Mouse (Mus musculus) layer of hippocampus, postnatal 14 days (tissue): ENCODE measurements around the gene Teddm1a. TPM values are rescaled to one million over a fixed set of nuclear protein-coding genes. Genes with fewer than 3 reads are reported as not detected.

Experiments
- DNase-seq, 2 experiments: peaks; one replicate each; pipeline ENCODE4 v3.0.0; 2021 to 2022; ENCODE audit warnings: low spot score in 2 of 2, mixed read lengths in 1 of 2
- total RNA-seq, 2 experiments: library from RNA; stranded (reverse); gene quantifications; 2 replicates each; pipeline ENCODE4 v1.2.3; 2021

The Teddm1a gene
- total RNA-seq, 2 experiments from 2014 or later: not detected

DNA sequence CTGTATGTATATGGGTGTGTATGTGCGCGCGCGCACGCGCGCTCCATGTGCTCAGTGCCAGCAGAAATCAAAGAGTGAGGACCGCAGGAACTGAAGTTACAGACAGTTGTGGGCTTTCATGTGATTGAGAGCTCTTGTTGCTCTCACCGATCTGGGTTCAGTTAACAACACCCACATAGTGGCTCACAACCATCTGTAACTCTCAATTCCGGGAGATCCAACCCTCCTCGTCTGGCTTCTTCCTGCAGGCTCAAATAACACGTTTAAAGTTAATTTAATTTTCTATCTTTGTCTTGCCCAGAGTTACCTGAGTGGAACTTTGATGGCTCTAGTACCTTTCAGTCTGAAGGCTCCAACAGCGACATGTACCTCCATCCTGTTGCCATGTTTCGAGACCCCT, 12.7 kb downstream of the Teddm1a start:
- DNase-seq: no peak

- DNase-seq: no peak
These were observed 14.3 kb downstream of the Teddm1a start for GRCm38 (mm10) chr1:153905884-153906283.

- no peak for DNase-seq
These were observed 16.7 kb downstream of the Teddm1a start for GRCm38 (mm10) chr1:153908208-153908607.

- no peak for DNase-seq
These were observed 17.2 kb downstream of the Teddm1a start for GRCm38 (mm10) chr1:153908741-153909140.

DNA sequence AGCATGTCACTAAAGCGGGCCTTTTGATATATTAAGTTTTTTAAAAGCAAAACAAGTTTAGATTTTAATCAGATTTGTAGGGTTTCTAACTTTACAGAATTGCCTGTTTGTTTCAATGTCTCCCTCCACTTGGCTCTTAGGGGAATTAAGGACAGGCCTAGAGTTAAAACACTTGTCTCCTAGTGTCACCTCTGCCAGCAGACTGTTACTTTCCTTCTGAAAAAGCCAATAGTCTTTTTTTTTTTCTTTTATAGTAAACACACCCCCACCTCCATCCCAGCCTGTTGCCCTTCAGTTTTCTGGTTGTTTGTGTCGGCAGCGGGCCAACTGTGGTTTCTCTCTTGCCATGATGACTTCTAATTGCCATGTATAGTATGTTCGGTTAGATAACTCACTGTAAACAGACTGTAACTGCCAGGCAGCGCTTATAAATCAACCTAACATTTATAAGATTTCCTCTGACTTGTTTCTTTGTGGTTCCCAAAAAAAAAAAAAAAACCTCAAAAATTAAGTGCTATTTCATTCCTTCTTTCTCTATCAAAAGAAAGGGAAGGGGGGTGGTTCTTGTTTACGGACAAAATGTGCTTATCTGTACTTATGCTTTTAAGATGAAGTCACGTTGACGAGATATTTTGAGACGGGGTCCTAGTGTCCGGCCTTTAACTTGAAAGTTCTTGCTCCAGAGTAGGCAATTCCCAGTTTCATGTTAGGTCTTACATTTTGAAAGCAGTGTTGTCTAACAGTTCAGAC, 17.8 kb downstream of the Teddm1a start:
- DNase-seq: no peak

DNA sequence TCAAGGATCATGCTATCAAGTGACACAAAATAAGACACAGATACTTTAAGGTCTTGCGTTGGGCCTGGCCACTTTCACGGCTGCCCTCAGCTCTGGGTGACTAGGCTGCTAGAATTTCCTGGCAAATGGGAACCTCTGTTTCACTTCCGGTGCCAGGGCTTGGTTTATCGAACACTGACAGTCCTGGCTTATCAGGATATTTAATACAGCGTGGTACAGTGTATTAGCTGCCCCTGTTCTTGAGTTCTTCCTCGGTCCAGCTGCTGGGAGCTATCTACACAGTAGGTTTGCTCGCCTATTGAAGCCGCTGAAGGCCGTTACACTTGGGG, 18.4 kb downstream of the Teddm1a start:
- DNase-seq: no peak

DNA sequence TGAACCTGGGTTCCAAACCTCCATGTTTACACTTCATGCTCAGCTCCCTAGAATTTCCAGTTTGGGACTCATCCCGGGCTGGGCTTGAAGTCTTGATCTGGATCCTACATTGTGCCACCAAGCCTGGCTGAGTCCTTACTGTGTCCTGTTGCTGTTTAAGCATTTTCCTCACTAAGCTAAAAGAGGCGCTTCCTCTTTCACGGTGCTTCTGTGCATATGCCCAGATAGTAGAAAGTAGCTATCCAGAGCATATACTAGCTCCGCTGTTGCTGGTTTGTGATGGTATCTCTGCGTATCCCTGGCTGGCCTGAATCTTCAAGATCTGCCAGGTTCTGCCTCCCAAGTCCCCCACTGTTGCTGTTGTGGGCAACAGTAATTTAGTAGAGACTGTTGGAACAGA, 18.9 kb downstream of the Teddm1a start:
- DNase-seq: no peak

DNA sequence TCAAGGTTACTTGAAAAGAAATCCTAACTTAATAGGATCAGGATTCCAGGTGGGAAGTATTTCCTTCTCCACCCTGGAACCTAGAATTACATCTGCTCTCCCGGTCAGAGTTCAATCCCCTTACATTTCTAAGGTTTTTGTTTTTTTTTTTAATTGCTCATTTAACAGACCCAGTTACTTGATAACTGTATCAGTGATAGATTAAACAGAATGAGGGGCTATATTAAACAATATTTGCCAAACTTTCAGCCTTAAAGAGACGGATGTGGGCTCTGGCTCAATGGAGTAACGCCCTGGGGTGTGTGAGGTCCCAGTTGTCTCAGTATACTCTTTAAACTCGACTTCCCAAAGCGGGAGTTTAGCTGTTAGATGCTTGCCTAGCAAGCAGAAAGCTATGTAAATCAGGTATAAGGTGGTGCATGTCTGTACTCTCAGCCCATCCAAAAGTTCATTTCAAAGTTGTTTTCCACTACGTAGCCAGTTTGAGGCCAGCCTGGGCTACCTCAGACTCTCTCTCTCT, 19.8 kb downstream of the Teddm1a start:
- no peak for DNase-seq

- no peak for DNase-seq
These were observed 22.3 kb downstream of the Teddm1a start for GRCm38 (mm10) chr1:153913869-153914268.

GRCm38 (mm10) chr1:153918521-153919206, 27.1 kb downstream of the Teddm1a start:
- no peak for DNase-seq

DNA sequence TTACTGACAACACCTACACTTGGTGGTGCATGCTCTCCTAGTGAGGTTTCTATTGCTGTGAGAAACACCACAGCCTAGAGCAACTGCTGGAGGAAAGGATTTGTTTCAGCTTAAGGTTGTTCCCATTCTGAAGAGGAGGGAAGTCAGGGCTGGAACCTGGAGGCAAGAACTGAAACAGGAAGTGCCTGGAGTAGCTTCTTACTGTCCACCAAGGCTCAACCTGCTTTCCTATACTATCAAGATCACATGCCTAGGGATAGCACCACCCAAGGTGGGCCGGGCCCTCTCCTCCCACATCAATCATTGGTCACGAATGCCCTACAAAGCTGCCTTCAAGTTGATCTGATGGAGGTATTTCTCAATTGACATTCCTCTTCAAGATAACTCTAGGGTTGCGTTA, 30.1 kb downstream of the Teddm1a start:
- DNase-seq: no peak

DNA sequence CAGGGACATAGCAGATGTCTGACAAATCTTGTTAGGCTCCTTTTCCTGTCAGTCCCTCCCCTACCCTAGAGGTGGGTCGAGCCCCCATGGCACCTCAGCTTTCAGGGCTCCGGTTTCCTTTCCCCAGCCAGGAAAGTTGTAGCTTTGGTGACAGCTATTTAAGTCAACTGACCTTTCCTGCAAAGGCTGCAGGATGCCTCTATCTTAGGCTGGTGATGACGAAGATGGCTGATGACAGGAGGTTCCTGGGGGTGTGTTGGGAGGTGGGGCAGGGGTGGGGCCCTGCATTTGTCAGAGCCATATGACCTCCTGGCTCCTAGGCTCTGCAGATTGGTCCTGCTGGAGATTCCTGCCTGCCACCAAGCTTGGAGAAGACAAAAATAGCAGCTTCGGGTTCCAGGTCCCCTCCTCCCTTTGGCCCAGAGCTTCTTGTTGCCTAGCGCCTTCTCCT, 31.1 kb downstream of the Teddm1a start:
- DNase-seq: no peak

DNA sequence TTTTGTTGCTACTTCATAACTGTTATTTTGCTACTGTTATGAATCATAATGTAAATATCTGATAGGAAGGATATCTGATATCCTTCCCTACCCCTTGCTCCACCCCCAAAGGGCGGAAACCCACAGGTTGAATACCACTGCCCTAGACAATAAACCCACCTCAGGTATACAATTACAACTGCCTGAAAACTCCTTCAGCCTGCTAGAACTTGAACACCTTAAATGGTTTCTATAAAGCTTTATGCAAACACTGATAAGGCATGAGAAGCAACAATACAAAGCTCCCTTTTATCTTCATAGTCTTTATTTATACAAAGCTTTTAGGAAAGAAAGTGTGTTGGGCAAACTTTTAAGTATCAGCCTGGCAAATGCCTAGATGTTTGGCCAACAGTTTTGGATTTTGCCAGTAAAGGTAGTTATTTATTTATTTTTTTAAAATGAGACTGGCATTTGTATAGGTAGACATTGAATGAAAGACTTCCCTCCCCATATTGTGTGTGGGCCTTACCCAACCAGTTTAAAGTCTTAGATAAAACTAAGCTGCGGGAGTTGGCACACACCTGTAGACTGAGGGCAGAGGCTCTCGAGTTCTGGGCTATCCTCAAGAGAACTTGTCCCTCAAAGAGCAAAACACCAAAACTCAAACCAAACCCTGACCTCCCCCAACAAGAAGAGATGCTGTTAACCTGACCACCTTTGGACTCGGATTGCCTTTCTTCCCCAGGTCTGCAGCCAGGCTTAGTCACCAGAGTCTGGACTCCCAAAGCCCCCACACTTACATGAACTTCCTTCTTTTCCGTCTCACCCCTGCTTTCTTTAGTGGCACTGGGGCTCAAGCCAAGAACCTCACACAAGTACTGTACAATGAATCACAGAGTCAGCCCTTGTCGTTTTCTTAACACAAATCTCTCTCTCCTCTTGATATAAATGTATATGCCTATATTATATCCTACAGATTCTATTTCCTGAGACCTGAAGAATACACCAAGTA, 33.1 kb downstream of the Teddm1a start:
- DNase-seq: no peak

- DNase-seq: no peak
These were observed 38.9 kb downstream of the Teddm1a start for GRCm38 (mm10) chr1:153930431-153930830.

- no peak for DNase-seq
These were observed 42.2 kb downstream of the Teddm1a start for GRCm38 (mm10) chr1:153933772-153934171.

DNA sequence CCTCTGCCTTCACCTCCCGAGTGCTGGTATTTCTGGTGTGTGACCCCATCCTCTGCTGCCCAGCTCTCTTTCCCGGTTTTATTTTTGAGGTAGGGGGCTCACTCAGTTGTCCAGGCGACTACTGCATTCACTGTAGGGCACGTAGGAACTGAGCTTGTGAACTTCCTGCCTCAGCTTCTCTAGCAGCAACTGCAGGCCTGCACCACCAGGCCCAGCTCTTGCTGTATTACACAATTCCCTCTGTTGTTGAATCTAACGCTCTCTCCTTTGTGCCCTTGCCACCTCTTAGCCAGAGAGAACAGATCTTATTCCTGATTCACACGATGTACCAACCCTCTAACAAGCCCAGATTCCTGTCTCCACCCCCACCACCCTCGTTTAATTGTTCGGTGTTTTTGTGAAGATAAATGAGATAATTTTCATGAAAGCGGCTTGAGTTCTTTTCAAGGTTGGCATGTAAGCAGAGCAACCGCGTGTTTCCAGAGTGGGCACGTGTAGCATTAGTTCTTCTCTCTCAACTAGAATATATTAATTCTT, 44.4 kb downstream of the Teddm1a start:
- DNase-seq: no peak

- no peak for DNase-seq
These were observed 45.5 kb downstream of the Teddm1a start for GRCm38 (mm10) chr1:153937025-153937424.

- DNase-seq: peak in 1 of 2 experiments; percentile 34
These were observed 49.4 kb downstream of the Teddm1a start for GRCm38 (mm10) chr1:153940986-153941385.
